22 mouse cellular contexts compared by ENCODE assay signal in genomic region chr12:87028068-87028467, GRCm38 (mm10). TPM values are rescaled to one million over a fixed set of nuclear protein-coding genes. Genes with fewer than 3 reads are reported as not detected.
DNase-seq lines count a peak whose midpoint lies in the region; ATAC-seq lines count a peak whose summit lies in the region.
"Had no signal": no experiment of that assay in that cellular context is flagged by ENCODE, and none has a peak within 500 bp of the region (broad histone marks: within the 10 kb centered on the region; RNA-seq: fewer than 3 reads in every experiment).

No protein-coding gene starts in this region.

- 58% methylated on average over 2 of the region's 2 CpGs for WGBS in heart, embryonic 10.5 days
- 77% methylated on average over 2 of the region's 2 CpGs for WGBS in midbrain, embryonic 14.5 days
- WGBS in midbrain, embryonic 11.5 days = 78% methylated on average over 2 of the region's 2 CpGs

- peak overlapping the region; percentile 71 for H3K4me2 ChIP-seq in midbrain, embryonic 14.5 days (ENCODE audit: low read length)
- H3K4me2 ChIP-seq in midbrain, embryonic 11.5 days = no peak overlapping the region
- H3K4me2 ChIP-seq: embryonic facial prominence, embryonic 15.5 days; heart, embryonic 15.5 days; intestine, embryonic 15.5 days; limb, embryonic 12.5 days; liver, embryonic 11.5 days had no signal

- no peak overlapping the region for H3K9ac ChIP-seq in midbrain, embryonic 14.5 days (replicated peaks; ENCODE audit: low read length)
- H3K9ac ChIP-seq in midbrain, embryonic 11.5 days (ENCODE audit: low read length) = no peak overlapping the region
- H3K9ac ChIP-seq: embryonic facial prominence, embryonic 15.5 days; heart, embryonic 15.5 days; intestine, embryonic 15.5 days; limb, embryonic 12.5 days had no signal

- H3K4me3 ChIP-seq in heart, embryonic 10.5 days = no peak overlapping the region
- no peak overlapping the region for H3K4me3 ChIP-seq in midbrain, embryonic 14.5 days (replicated peaks; ENCODE audit: low read depth, low read length)
- H3K4me3 ChIP-seq in midbrain, embryonic 11.5 days (ENCODE audit: low read depth, low read length) = no peak overlapping the region
- H3K4me3 ChIP-seq: embryonic facial prominence, embryonic 15.5 days; heart, embryonic 15.5 days; intestine, embryonic 15.5 days; limb, embryonic 12.5 days had no signal

- ATAC-seq in midbrain, embryonic 14.5 days (ENCODE audit: low FRiP score, low TSS enrichment) = no peak
- no peak for ATAC-seq in midbrain, embryonic 11.5 days (ENCODE audit: low FRiP score)
- ATAC-seq: intestine, embryonic 15.5 days had no signal

- peaks cover 10% of the 10 kb centered on the region for H3K4me1 ChIP-seq in heart, embryonic 10.5 days
- peaks cover 4% of the 10 kb centered on the region; the same call in 1 of the 2 replicates for H3K4me1 ChIP-seq in midbrain, embryonic 14.5 days (ENCODE audit: control insufficient read depth, insufficient read depth, low read length)
- H3K4me1 ChIP-seq in midbrain, embryonic 11.5 days (ENCODE audit: control insufficient read depth, insufficient read depth, low read length) = peaks cover 5% of the 10 kb centered on the region; the same call in 1 of the 2 replicates
- H3K4me1 ChIP-seq: intestine, embryonic 15.5 days had no signal

- no peaks in the 10 kb centered on the region for H3K36me3 ChIP-seq in heart, embryonic 10.5 days
- no peaks in the 10 kb centered on the region for H3K36me3 ChIP-seq in midbrain, embryonic 14.5 days (ENCODE audit: control insufficient read depth, insufficient read depth, low read length)
- H3K36me3 ChIP-seq in midbrain, embryonic 11.5 days (ENCODE audit: control insufficient read depth, insufficient read depth, low read length) = no peaks in the 10 kb centered on the region
- H3K36me3 ChIP-seq: embryonic facial prominence, embryonic 15.5 days; heart, embryonic 15.5 days; intestine, embryonic 15.5 days; limb, embryonic 12.5 days had no signal

- H3K9me3 ChIP-seq in heart, embryonic 10.5 days = no peaks in the 10 kb centered on the region
- H3K9me3 ChIP-seq in midbrain, embryonic 14.5 days (ENCODE audit: control insufficient read depth, low read length) = no peaks in the 10 kb centered on the region
- no peaks in the 10 kb centered on the region for H3K9me3 ChIP-seq in midbrain, embryonic 11.5 days (ENCODE audit: control insufficient read depth, low read length)
- H3K9me3 ChIP-seq: embryonic facial prominence, embryonic 15.5 days; heart, embryonic 15.5 days; intestine, embryonic 15.5 days; limb, embryonic 12.5 days had no signal

- peak; percentile 35 for DNase-seq in cerebellum, adult 11-12 months
- no peak for DNase-seq in cerebellum, adult 8-10 months
- peak; percentile 74 for DNase-seq in heart, adult 11 months
- no peak for DNase-seq in heart, embryonic 10.5 days (ENCODE audit: low spot score)
- no peak for DNase-seq in midbrain, embryonic 14.5 days
- DNase-seq in midbrain, embryonic 11.5 days (ENCODE audit: low spot score, missing footprints) = no peak
- peak; percentile 1 for DNase-seq in induced T-regulatory cell, adult 2 months (ENCODE audit: low read depth)
- no peak for DNase-seq in right cerebral cortex, adult 18-20 months
- DNase-seq: adrenal gland, postnatal 10 days; gastrocnemius, postnatal 36 days; heart, postnatal 36 days; kidney, adult 8-10 months; kidney, postnatal 10 days; lung, adult 18-20 months; lung, postnatal 10 days; right cerebral cortex, postnatal 4 days; thymus, postnatal 25 days had no signal

- H3K27ac ChIP-seq in heart, embryonic 10.5 days = no peak overlapping the region
- no peak overlapping the region for H3K27ac ChIP-seq in midbrain, embryonic 14.5 days (replicated peaks; ENCODE audit: low read depth, low read length)
- no peak overlapping the region for H3K27ac ChIP-seq in midbrain, embryonic 11.5 days (ENCODE audit: low read depth, low read length)
- H3K27ac ChIP-seq: embryonic facial prominence, embryonic 15.5 days; heart, embryonic 15.5 days; intestine, embryonic 15.5 days; limb, embryonic 12.5 days had no signal

- H3K27me3 ChIP-seq in heart, embryonic 10.5 days (ENCODE audit: insufficient read depth, poor library complexity, severe bottlenecking) = peaks cover 56% of the 10 kb centered on the region
- H3K27me3 ChIP-seq in midbrain, embryonic 14.5 days (ENCODE audit: control insufficient read depth, insufficient read depth, low read length) = no peaks in the 10 kb centered on the region
- H3K27me3 ChIP-seq in midbrain, embryonic 11.5 days (ENCODE audit: control insufficient read depth, insufficient read depth, low read length) = peaks cover 3% of the 10 kb centered on the region; the same call in 1 of the 2 replicates

RNA-seq across cellular contexts. Expression of gene Tmem63c, which starts 6.9 kb away (rescaled TPM):
- polyA plus RNA-seq in heart, embryonic 10.5 days (2016; fragmentation: Nextera tagmentation; extraction: Ambion mirVana) = 0.10 TPM in 1 of 2 replicates, not detected in the other
- polyA plus RNA-seq in midbrain, embryonic 14.5 days (2014; fragmentation: Nextera tagmentation; extraction: Ambion mirVana) = 9.1 and 13.5 TPM in 2 replicates
- 0.64 and 0.77 TPM in 2 replicates for polyA plus RNA-seq in midbrain, embryonic 11.5 days (2014; fragmentation: Nextera tagmentation; extraction: Ambion mirVana)
- polyA plus RNA-seq: limb, embryonic 12.5 days; liver, embryonic 11.5 days had no signal

RNA-seq across cellular contexts. Expression of gene Zdhhc22, which starts 37.8 kb away (rescaled TPM):
- polyA plus RNA-seq in heart, embryonic 10.5 days (2016; fragmentation: Nextera tagmentation; extraction: Ambion mirVana) = not detected in 2 replicates
- 9.0 and 10.7 TPM in 2 replicates for polyA plus RNA-seq in midbrain, embryonic 14.5 days (2014; fragmentation: Nextera tagmentation; extraction: Ambion mirVana)
- 0.41 and 0.51 TPM in 2 replicates for polyA plus RNA-seq in midbrain, embryonic 11.5 days (2014; fragmentation: Nextera tagmentation; extraction: Ambion mirVana)
- polyA plus RNA-seq: heart, embryonic 15.5 days had no signal

Comparison
In these comparisons a context has a peak if more than half of its experiments do, and no peak if none do; other contexts are left out.
1. DNase-seq: peak in cerebellum, adult 11-12 months (single experiment), heart, adult 11 months (single experiment) and induced T-regulatory cell, adult 2 months (single experiment); none in cerebellum, adult 8-10 months (single experiment), heart, embryonic 10.5 days (single experiment), midbrain, embryonic 14.5 days (single experiment), midbrain, embryonic 11.5 days (single experiment) and right cerebral cortex, adult 18-20 months (single experiment).